Mouse (Mus musculus): Measurements from ENCODE around the gene Deaf1. TPM values are rescaled to one million over a fixed set of nuclear protein-coding genes. Genes with fewer than 3 reads are reported as not detected.
A peak's percentile ranks its signal among the peaks of the same experiment; 100 is the strongest.

Gene Deaf1
- polyA plus RNA-seq, 1 experiment from 2014 or later = 200 TPM

GRCm38 (mm10) chr7:141356971-141357370 is 29.5 kb upstream of the Deaf1 start:
- no peak for ATAC-seq (ENCODE audit: low FRiP score)
- 83% methylated on average over 14 of the region's 14 CpGs for WGBS
- H3K4me1 ChIP-seq = peaks cover 8% of the 10 kb centered on the region; the same call in 1 of the 2 replicates

GRCm38 (mm10) chr7:141355626-141356326 is 28.3 kb upstream of the Deaf1 start:
- Histone ChIP-seq H3K27me3 (replicated peaks) (peaks cover 12% of the 10 kb centered on the region), H3K36me3 (no peaks in the 10 kb centered on the region), H3K9ac (replicated peaks) (no peak overlapping the region), H3K9me3 (replicated peaks) (no peaks in the 10 kb centered on the region), H3K4me2 (no peak overlapping the region), H3K27ac (replicated peaks) (no peak overlapping the region), H3K4me1 (peaks cover 5% of the 10 kb centered on the region; the same call in 1 of the 2 replicates), H3K4me3 (replicated peaks) (no peak overlapping the region)
- ATAC-seq (ENCODE audit: low FRiP score) = no peak
- 58% methylated on average over 12 of the region's 12 CpGs for WGBS

More at GRCm38 (mm10) chr7:141356971-141357370, 29.5 kb upstream of the Deaf1 start:
- H3K4me3 ChIP-seq (replicated peaks) = no peak overlapping the region
- no peaks in the 10 kb centered on the region for H3K36me3 ChIP-seq
- no peaks in the 10 kb centered on the region for H3K9me3 ChIP-seq (replicated peaks)
- H3K9ac ChIP-seq (replicated peaks) = no peak overlapping the region
- peaks cover 22% of the 10 kb centered on the region for H3K27me3 ChIP-seq (replicated peaks)
- no peak overlapping the region for H3K4me2 ChIP-seq
- H3K27ac ChIP-seq (replicated peaks) = no peak overlapping the region

GRCm38 (mm10) chr7:141355051-141355450 is 27.6 kb upstream of the Deaf1 start:
- Histone ChIP-seq H3K27ac (replicated peaks) (no peak overlapping the region), H3K4me1 (peaks cover 5% of the 10 kb centered on the region; the same call in 1 of the 2 replicates), H3K4me3 (replicated peaks) (no peak overlapping the region), H3K4me2 (no peak overlapping the region), H3K9me3 (replicated peaks) (no peaks in the 10 kb centered on the region), H3K9ac (replicated peaks) (no peak overlapping the region), H3K27me3 (replicated peaks) (0 out of 2 replicates have a peak, but pooled peaks cover 7% of the 10 kb centered on the region), H3K36me3 (no peaks in the 10 kb centered on the region)
- 70% methylated on average over 8 of the region's 8 CpGs for WGBS
- 0 out of 2 replicates have a peak, but pooled peaks have one; percentile 50 for ATAC-seq (ENCODE audit: low FRiP score)

GRCm38 (mm10) chr7:141351061-141351460 is 23.6 kb upstream of the Deaf1 start:
- Histone ChIP-seq H3K4me2 (no peak overlapping the region), H3K27ac (replicated peaks) (no peak overlapping the region), H3K36me3 (no peaks in the 10 kb centered on the region), H3K9ac (replicated peaks) (no peak overlapping the region), H3K27me3 (replicated peaks) (no peaks in the 10 kb centered on the region), H3K4me1 (peaks cover 5% of the 10 kb centered on the region; the same call in 1 of the 2 replicates), H3K4me3 (replicated peaks) (no peak overlapping the region), H3K9me3 (replicated peaks) (no peaks in the 10 kb centered on the region)
- ATAC-seq (ENCODE audit: low FRiP score) = no peak
- WGBS = 82% methylated on average over 6 of the region's 6 CpGs

GRCm38 (mm10) chr7:141344787-141345186 is 17.3 kb upstream of the Deaf1 start:
- 92% methylated on average over 5 of the region's 5 CpGs for WGBS
- Histone ChIP-seq H3K27ac (replicated peaks) (no peak overlapping the region), H3K9me3 (replicated peaks) (no peaks in the 10 kb centered on the region), H3K27me3 (replicated peaks) (no peaks in the 10 kb centered on the region), H3K4me1 (no peaks in the 10 kb centered on the region), H3K4me2 (no peak overlapping the region), H3K36me3 (no peaks in the 10 kb centered on the region), H3K9ac (replicated peaks) (no peak overlapping the region), H3K4me3 (replicated peaks) (no peak overlapping the region)
- ATAC-seq (ENCODE audit: low FRiP score) = no peak

- peaks cover 7% of the 10 kb centered on the region; the same call in 1 of the 2 replicates for H3K27me3 ChIP-seq (replicated peaks)
- H3K4me3 ChIP-seq (replicated peaks) = no peak overlapping the region
- H3K4me2 ChIP-seq = no peak overlapping the region
- H3K9me3 ChIP-seq (replicated peaks) = no peaks in the 10 kb centered on the region
- H3K36me3 ChIP-seq = no peaks in the 10 kb centered on the region
- peaks cover 3% of the 10 kb centered on the region for H3K4me1 ChIP-seq
- no peak overlapping the region for H3K27ac ChIP-seq (replicated peaks)
- ATAC-seq (ENCODE audit: low FRiP score) = no peak
- H3K9ac ChIP-seq (replicated peaks) = no peak overlapping the region
- 81% methylated on average over 7 of the region's 7 CpGs for WGBS
Observed at GRCm38 (mm10) chr7:141343696-141344095, 16.2 kb upstream of the Deaf1 start.

GRCm38 (mm10) chr7:141343230-141343629 is 15.7 kb upstream of the Deaf1 start:
- H3K4me3 ChIP-seq (replicated peaks) = no peak overlapping the region
- H3K9ac ChIP-seq (replicated peaks) = no peak overlapping the region
- no peak overlapping the region for H3K4me2 ChIP-seq
- no peak overlapping the region for H3K27ac ChIP-seq (replicated peaks)
- no peak for ATAC-seq (ENCODE audit: low FRiP score)
- peaks cover 6% of the 10 kb centered on the region for H3K4me1 ChIP-seq
- no peaks in the 10 kb centered on the region for H3K9me3 ChIP-seq (replicated peaks)
- H3K27me3 ChIP-seq (replicated peaks) = peaks cover 10% of the 10 kb centered on the region; the same call in 1 of the 2 replicates
- 51% methylated on average over 2 of the region's 2 CpGs for WGBS
- H3K36me3 ChIP-seq = no peaks in the 10 kb centered on the region

- no peaks in the 10 kb centered on the region for H3K36me3 ChIP-seq
- ATAC-seq (ENCODE audit: low FRiP score) = no peak
- no peak overlapping the region for H3K9ac ChIP-seq (replicated peaks)
- WGBS = 84% methylated on average over 10 of the region's 10 CpGs
- H3K4me2 ChIP-seq = no peak overlapping the region
- H3K27ac ChIP-seq (replicated peaks) = no peak overlapping the region
- H3K27me3 ChIP-seq (replicated peaks) = peaks cover 10% of the 10 kb centered on the region; the same call in 1 of the 2 replicates
- H3K4me1 ChIP-seq = peaks cover 6% of the 10 kb centered on the region
- H3K4me3 ChIP-seq (replicated peaks) = no peak overlapping the region
- no peaks in the 10 kb centered on the region for H3K9me3 ChIP-seq (replicated peaks)
Observed at GRCm38 (mm10) chr7:141341689-141342226, 14.3 kb upstream of the Deaf1 start.

GRCm38 (mm10) chr7:141340476-141340875 is 13.0 kb upstream of the Deaf1 start:
- Histone ChIP-seq H3K36me3 (no peaks in the 10 kb centered on the region), H3K27ac (replicated peaks) (no peak overlapping the region), H3K4me1 (peaks cover 6% of the 10 kb centered on the region), H3K27me3 (replicated peaks) (peaks cover 10% of the 10 kb centered on the region; the same call in 1 of the 2 replicates), H3K4me2 (no peak overlapping the region), H3K9ac (replicated peaks) (no peak overlapping the region), H3K4me3 (replicated peaks) (no peak overlapping the region), H3K9me3 (replicated peaks) (no peaks in the 10 kb centered on the region)
- no peak for ATAC-seq (ENCODE audit: low FRiP score)
- WGBS = 88% methylated on average over 6 of the region's 6 CpGs

- WGBS = 85% methylated on average over 7 of the region's 7 CpGs
- 0 out of 2 replicates have a peak, but pooled peaks cover under 1% of the 10 kb centered on the region for H3K36me3 ChIP-seq
- H3K4me1 ChIP-seq = peaks cover 6% of the 10 kb centered on the region
- no peaks in the 10 kb centered on the region for H3K9me3 ChIP-seq (replicated peaks)
- no peak overlapping the region for H3K27ac ChIP-seq (replicated peaks)
- H3K4me3 ChIP-seq (replicated peaks) = no peak overlapping the region
- H3K9ac ChIP-seq (replicated peaks) = no peak overlapping the region
- no peak overlapping the region for H3K4me2 ChIP-seq
- H3K27me3 ChIP-seq (replicated peaks) = peaks cover 10% of the 10 kb centered on the region; the same call in 1 of the 2 replicates
- no peak for ATAC-seq (ENCODE audit: low FRiP score)
Observed at GRCm38 (mm10) chr7:141340023-141340422, 12.5 kb upstream of the Deaf1 start.

- Histone ChIP-seq H3K9me3 (replicated peaks) (no peaks in the 10 kb centered on the region), H3K4me3 (replicated peaks) (no peak overlapping the region), H3K27ac (replicated peaks) (no peak overlapping the region), H3K9ac (replicated peaks) (no peak overlapping the region), H3K4me2 (peak overlapping the region; percentile 41; the same call in 1 of the 2 replicates), H3K36me3 (peaks cover 7% of the 10 kb centered on the region), H3K27me3 (replicated peaks) (peaks cover 10% of the 10 kb centered on the region; the same call in 1 of the 2 replicates), H3K4me1 (peaks cover 6% of the 10 kb centered on the region)
- ATAC-seq (ENCODE audit: low FRiP score) = no peak
- WGBS = 44% methylated on average over 20 of the region's 20 CpGs
Observed at GRCm38 (mm10) chr7:141339215-141339920, 11.9 kb upstream of the Deaf1 start.

Data from neural tube, embryonic 15.5 days (tissue).